Mouse (Mus musculus): ENCODE measurements around the gene Kmt5b. TPM values are rescaled to one million over a fixed set of nuclear protein-coding genes. Genes with fewer than 3 reads are reported as not detected.

Gene Kmt5b
- total RNA-seq, 1 experiment = 27.2 TPM

GRCm38 (mm10) chr19:3846676-3847604, 79.7 kb downstream of the Kmt5b start:
- TF ChIP-seq ZNF384 (IDR thresholded peaks at IDR 0.05; ENCODE audit: low read depth, low read length) = no peak
- no peak for TF ChIP-seq HCFC1 (IDR thresholded peaks at IDR 0.05; ENCODE audit: borderline replicate concordance, insufficient read depth, low read length)
- no peak for TF ChIP-seq ZC3H11A (IDR thresholded peaks at IDR 0.05; ENCODE audit: borderline replicate concordance, low read depth, low read length)
- in situ Hi-C loops (cut with MboI; ENCODE audit: low sequenced_read_pairs in 2 of 2, unreplicated experiment in 2 of 2) = no loop called here
- no peak for DNase-seq (ENCODE audit: low read depth, low spot score)
- Histone ChIP-seq H3K9ac (ENCODE audit: insufficient read depth, low read depth, low read length, poor library complexity, severe bottlenecking) (no peak overlapping the region), H3K4me1 (ENCODE audit: control insufficient read depth in 2 of 2, insufficient read depth in 2 of 2, low read length in 2 of 2, poor library complexity in 1 of 2) (peaks cover 11 to 40% of the 10 kb centered on the region in 2 experiments), H3K4me3 (ENCODE audit: insufficient read depth in 1 of 2, low read depth in 1 of 2, low read length in 2 of 2, poor library complexity in 1 of 2, severe bottlenecking in 1 of 2) (peak overlapping the region; percentile 25 to 34; a peak in 1 of 4 replicates), H3K27ac (ENCODE audit: insufficient read depth, low read depth, low read length, poor library complexity, severe bottlenecking) (no peak overlapping the region), H3K9me3 (ENCODE audit: control insufficient read depth, insufficient read depth, low read depth, low read length) (no peaks in the 10 kb centered on the region), H3K36me3 (ENCODE audit: control insufficient read depth, insufficient read depth, low read length, poor library complexity, severe bottlenecking) (no peaks in the 10 kb centered on the region)

DNA sequence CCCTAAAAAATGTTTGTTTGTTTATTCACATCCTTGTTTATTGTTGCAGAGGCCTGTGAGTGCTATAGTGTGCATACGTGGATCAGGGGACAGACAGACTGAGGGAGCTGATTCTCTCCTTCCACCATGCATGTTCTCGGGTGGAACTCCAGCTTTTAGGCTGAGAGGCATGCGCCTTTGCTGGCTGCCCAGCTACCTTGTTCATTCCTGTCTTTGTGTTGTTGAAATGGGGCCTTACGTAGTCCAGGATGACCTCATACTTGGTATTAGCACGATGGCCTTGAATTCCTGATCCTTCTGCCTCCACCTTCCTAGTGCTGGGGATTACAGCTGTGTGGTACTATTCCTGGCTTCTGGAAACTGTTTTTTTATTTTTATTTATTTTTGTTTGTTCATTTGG, 80.5 kb downstream of the Kmt5b start:
- Histone ChIP-seq H3K9me3 (ENCODE audit: control insufficient read depth, insufficient read depth, low read depth, low read length) (no peaks in the 10 kb centered on the region), H3K4me3 (ENCODE audit: insufficient read depth in 1 of 2, low read depth in 1 of 2, low read length in 2 of 2, poor library complexity in 1 of 2, severe bottlenecking in 1 of 2) (no peak overlapping the region), H3K4me1 (ENCODE audit: control insufficient read depth in 2 of 2, insufficient read depth in 2 of 2, low read length in 2 of 2, poor library complexity in 1 of 2) (peaks cover 11 to 39% of the 10 kb centered on the region in 2 experiments), H3K27ac (ENCODE audit: insufficient read depth, low read depth, low read length, poor library complexity, severe bottlenecking) (no peak overlapping the region), H3K36me3 (ENCODE audit: control insufficient read depth, insufficient read depth, low read length, poor library complexity, severe bottlenecking) (no peaks in the 10 kb centered on the region), H3K9ac (ENCODE audit: insufficient read depth, low read depth, low read length, poor library complexity, severe bottlenecking) (no peak overlapping the region)
- no peak for TF ChIP-seq ZC3H11A (IDR thresholded peaks at IDR 0.05; ENCODE audit: borderline replicate concordance, low read depth, low read length)
- in situ Hi-C loops (cut with MboI; ENCODE audit: low sequenced_read_pairs in 2 of 2, unreplicated experiment in 2 of 2) = no loop called here
- DNase-seq (ENCODE audit: low read depth, low spot score) = no peak

DNA sequence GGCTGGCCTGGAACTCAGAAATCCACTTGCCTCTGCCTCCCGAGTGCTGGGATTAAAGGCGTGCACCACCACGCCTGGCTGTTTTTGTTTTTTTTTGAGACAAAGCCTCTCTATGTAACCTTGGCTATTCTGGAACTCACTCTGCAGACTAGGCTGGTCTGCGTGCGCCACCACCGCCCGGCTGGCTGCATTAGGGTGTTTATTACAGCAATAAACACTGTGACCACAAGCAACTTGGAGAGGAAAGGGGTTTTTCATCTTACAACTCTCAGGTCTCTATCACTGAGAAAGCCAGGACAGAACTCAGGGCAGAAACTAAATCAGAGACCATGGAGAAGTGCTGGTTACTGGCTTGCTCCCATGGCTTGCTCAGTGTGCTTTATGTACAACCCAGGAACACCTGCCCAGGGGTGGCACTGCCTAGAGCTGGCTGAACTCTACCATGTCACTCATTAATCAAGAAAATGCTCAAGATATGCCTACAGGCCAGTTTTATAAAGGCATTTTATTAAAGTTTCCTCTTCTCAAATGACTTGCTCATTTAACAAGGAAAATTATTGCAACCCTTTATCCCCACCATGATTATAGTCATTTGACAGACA, 81.1 kb downstream of the Kmt5b start:
- in situ Hi-C loops (cut with MboI; ENCODE audit: low sequenced_read_pairs in 2 of 2, unreplicated experiment in 2 of 2) = no loop called here
- H3K4me1 ChIP-seq (ENCODE audit: control insufficient read depth in 2 of 2, insufficient read depth in 2 of 2, low read length in 2 of 2, poor library complexity in 1 of 2) = peaks cover 11 to 35% of the 10 kb centered on the region in 2 experiments
- H3K4me3 ChIP-seq (ENCODE audit: insufficient read depth in 1 of 2, low read depth in 1 of 2, low read length in 2 of 2, poor library complexity in 1 of 2, severe bottlenecking in 1 of 2) = no peak overlapping the region
- DNase-seq (ENCODE audit: low read depth, low spot score) = no peak
- no peaks in the 10 kb centered on the region for H3K9me3 ChIP-seq (ENCODE audit: control insufficient read depth, insufficient read depth, low read depth, low read length)
- no peaks in the 10 kb centered on the region for H3K36me3 ChIP-seq (ENCODE audit: control insufficient read depth, insufficient read depth, low read length, poor library complexity, severe bottlenecking)
- no peak overlapping the region for H3K9ac ChIP-seq (ENCODE audit: insufficient read depth, low read depth, low read length, poor library complexity, severe bottlenecking)
- no peak overlapping the region for H3K27ac ChIP-seq (ENCODE audit: insufficient read depth, low read depth, low read length, poor library complexity, severe bottlenecking)
- TF ChIP-seq CHD2 (IDR thresholded peaks at IDR 0.05; ENCODE audit: low read depth, low read length) = no peak
- TF ChIP-seq HCFC1 (IDR thresholded peaks at IDR 0.05; ENCODE audit: borderline replicate concordance, insufficient read depth, low read length) = no peak
- TF ChIP-seq ZC3H11A (IDR thresholded peaks at IDR 0.05; ENCODE audit: borderline replicate concordance, low read depth, low read length) = no peak
- TF ChIP-seq MAFK (IDR thresholded peaks at IDR 0.05; ENCODE audit: insufficient read depth, low read depth, low read length) = no peak
- TF ChIP-seq ZNF384 (IDR thresholded peaks at IDR 0.05; ENCODE audit: low read depth, low read length) = no peak

- Histone ChIP-seq H3K4me1 (ENCODE audit: control insufficient read depth in 2 of 2, insufficient read depth in 2 of 2, low read length in 2 of 2, poor library complexity in 1 of 2) (peaks cover 4 to 30% of the 10 kb centered on the region in 2 experiments; a peak in 3 of 4 replicates), H3K9me3 (ENCODE audit: control insufficient read depth, insufficient read depth, low read depth, low read length) (no peaks in the 10 kb centered on the region), H3K36me3 (ENCODE audit: control insufficient read depth, insufficient read depth, low read length, poor library complexity, severe bottlenecking) (no peaks in the 10 kb centered on the region), H3K4me3 (ENCODE audit: insufficient read depth in 1 of 2, low read depth in 1 of 2, low read length in 2 of 2, poor library complexity in 1 of 2, severe bottlenecking in 1 of 2) (no peak overlapping the region), H3K27ac (ENCODE audit: insufficient read depth, low read depth, low read length, poor library complexity, severe bottlenecking) (no peak overlapping the region), H3K9ac (ENCODE audit: insufficient read depth, low read depth, low read length, poor library complexity, severe bottlenecking) (no peak overlapping the region)
- TF ChIP-seq MAFK (IDR thresholded peaks at IDR 0.05; ENCODE audit: insufficient read depth, low read depth, low read length) = no peak
- no peak for TF ChIP-seq CHD2 (IDR thresholded peaks at IDR 0.05; ENCODE audit: low read depth, low read length)
- no peak for TF ChIP-seq HCFC1 (IDR thresholded peaks at IDR 0.05; ENCODE audit: borderline replicate concordance, insufficient read depth, low read length)
- no peak for TF ChIP-seq ZC3H11A (IDR thresholded peaks at IDR 0.05; ENCODE audit: borderline replicate concordance, low read depth, low read length)
- no peak for TF ChIP-seq ZNF384 (IDR thresholded peaks at IDR 0.05; ENCODE audit: low read depth, low read length)
- in situ Hi-C loops (cut with MboI; ENCODE audit: low sequenced_read_pairs in 2 of 2, unreplicated experiment in 2 of 2) = no loop called here
- no peak for DNase-seq (ENCODE audit: low read depth, low spot score)
Measured at GRCm38 (mm10) chr19:3849251-3849650, 82.0 kb downstream of the Kmt5b start.
